Mouse (Mus musculus) gastrocnemius, adult 18-20 months (tissue): ENCODE measurements around the gene Etv1. TPM values are rescaled to one million over a fixed set of nuclear protein-coding genes. Genes with fewer than 3 reads are reported as not detected.
"Not testable (repeated sequence)": the region's sequence is repeated elsewhere in the genome, so short reads cannot be mapped to it uniquely, and the experiment has no call there.

Experiments used
- DNase-seq: peaks from one replicate; pipeline ENCODE4 v3.0.0; 2021; ENCODE audit warnings: low spot score
- total RNA-seq, 2 experiments: library from RNA; stranded (reverse); gene quantifications; 2 replicates each; pipeline ENCODE4 v1.2.3; 2021

The Etv1 gene
- total RNA-seq, 2 experiments from 2014 or later, result 4.8 to 6.7 TPM

GRCm38 (mm10) chr12:38816235-38816634 lies 37.1 kb downstream of the Etv1 start:
- DNase-seq, result no peak

DNA sequence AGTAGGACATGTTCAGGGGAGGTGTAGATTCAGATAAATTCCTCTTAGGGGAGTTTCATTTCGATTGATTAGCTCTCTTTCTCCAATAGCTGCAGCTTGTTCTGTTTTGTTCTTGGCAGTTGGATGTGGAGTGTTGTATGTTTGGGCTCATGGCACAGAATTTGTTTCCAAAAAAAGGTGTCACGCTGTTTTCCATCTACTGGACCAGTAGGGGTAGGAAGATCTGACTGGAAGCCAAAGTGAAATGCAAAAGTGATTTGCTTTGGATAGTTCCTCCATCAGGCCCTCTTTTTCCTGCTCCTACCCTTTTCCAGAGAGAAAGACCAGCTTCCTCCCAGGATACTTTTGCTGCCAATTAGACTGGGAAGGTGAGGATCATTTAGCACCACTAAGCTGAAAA lies 39.1 kb downstream of the Etv1 start:
- no peak for DNase-seq

- no peak for DNase-seq
Observed at GRCm38 (mm10) chr12:38820642-38821041, 41.5 kb downstream of the Etv1 start.

- no peak for DNase-seq
Observed at GRCm38 (mm10) chr12:38824405-38824804, 45.2 kb downstream of the Etv1 start.

DNA sequence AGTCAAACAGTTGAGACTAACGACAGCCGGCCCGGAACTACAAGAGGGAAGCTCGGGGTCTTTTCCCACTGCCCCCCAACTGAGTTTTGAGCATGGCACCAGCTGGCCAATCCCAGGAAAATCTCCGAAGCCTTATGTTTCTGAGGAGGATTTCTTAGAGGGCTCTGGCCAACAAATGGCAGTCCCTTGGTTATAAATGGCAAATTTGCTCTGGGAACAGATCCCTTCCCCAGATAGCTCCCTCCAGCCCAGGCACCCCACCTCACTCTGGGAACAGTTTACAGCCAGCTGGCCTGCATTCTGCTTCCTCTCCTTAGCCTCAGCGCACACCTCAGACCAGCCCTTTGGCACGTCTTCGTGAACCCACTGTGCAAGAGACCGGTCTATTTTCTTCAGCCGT lies 53.8 kb downstream of the Etv1 start:
- DNase-seq, result no peak

DNA sequence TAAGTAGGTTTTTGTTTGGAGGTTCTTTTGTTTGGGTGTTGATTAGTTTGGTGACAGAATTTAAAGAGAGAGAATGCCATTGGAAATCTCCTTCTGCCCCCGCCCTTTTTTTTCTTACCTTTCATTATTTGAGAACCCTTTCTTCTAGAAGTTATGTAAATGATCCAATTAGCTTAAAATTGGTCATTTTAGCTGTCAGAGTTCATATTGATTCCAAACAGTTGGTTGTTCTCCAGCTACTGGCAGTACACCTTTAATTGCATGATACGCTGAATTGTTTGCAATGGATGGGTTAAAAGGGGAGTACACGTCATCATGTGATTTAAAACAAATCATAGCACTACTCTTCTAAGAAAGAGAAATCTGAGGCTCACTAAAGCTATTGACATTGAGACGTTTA lies 55.4 kb downstream of the Etv1 start:
- DNase-seq, result no peak

DNA sequence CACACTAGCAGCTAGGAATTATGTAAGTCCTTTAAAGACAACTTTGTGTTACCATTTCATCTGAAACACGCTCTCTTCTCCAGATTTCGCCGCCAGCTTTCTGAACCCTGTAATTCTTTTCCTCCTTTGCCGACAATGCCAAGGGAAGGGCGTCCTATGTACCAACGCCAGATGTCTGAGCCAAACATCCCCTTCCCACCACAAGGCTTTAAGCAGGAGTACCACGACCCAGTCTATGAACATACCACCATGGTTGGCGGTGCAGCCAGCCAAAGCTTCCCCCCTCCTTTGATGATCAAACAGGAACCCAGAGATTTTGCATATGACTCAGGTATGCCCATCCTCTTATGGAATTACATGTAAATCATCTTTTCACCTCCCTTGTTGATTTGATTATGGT lies 55.8 kb downstream of the Etv1 start:
- not testable (repeated sequence) for DNase-seq

DNA sequence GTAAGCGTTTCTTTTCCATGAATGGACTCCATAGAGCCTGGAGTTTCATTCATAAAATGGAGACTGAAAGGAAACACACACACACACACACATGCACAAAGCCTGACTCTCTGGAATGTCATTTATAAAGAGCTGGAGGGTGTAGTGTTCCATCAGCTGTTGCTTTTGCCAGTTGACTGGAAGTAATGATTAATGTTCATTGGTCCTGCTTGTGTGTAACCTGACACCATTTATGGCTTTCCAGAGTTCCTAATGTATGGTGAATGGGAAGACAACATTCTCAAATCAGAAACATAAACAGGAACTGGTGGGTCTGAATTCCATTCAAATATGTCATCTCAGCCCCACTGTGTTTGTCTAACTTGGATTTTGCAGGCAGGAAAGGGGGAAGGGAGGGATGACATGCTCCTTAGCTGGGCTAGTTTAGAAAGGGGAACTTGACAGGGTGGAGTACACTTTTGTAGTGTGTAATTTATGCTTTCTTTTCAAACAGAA lies 64.7 kb downstream of the Etv1 start:
- DNase-seq, result no peak

DNA sequence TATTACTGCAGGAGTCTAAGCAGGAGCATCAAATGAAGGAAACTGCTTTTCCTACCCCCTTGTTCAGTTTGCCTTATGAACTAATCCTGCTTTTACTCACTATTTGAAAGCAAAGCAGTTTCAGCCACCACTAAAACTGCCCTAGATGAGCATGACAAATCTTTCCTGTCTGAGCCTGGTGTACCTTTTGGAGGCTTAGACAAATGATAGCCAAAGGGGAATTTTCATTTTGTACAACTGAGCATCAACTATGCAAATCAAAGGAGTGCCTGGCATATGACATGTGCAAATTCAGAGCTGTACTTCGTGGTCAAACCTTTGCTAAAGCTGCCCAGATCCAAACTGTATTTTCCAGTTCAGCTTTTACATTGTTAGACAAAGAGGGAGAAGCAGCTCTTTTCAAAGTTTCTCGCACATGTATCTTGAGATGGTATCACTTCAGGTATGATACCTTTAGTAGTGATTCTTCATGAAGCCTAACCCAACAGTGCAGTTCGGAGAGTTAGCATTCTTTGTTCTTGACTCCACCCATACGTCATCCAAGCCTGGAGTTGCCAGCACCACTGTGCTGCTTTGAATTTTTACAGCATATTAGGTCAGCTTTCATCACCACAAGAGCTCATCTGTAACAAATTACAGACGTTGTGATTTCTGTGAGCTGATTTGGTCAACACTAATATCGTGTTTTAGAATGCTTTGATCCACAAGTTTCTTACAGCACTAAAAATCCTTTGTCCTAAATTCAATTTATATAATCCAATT lies 68.5 kb downstream of the Etv1 start:
- DNase-seq, result no peak

GRCm38 (mm10) chr12:38849994-38850393 lies 70.8 kb downstream of the Etv1 start:
- no peak for DNase-seq

DNA sequence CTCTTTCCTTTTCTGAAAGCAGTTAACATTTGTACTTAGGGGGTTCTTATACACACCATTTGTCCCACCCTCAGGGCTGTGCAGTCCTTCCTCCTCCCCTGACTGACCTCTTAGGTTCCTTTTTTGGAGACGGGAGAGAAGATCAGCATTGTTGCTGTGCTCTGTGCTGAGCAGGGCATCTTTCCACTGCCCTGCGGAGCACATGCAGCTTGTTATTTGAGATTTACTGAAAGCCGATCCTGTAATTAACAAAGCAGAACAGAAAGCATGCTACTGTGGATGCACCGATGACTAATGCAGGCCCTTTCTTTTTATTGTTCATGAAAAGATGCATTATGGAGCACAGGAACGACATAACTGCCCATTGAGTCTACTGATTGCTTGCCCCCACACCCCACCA lies 75.1 kb downstream of the Etv1 start:
- DNase-seq, result no peak

DNA sequence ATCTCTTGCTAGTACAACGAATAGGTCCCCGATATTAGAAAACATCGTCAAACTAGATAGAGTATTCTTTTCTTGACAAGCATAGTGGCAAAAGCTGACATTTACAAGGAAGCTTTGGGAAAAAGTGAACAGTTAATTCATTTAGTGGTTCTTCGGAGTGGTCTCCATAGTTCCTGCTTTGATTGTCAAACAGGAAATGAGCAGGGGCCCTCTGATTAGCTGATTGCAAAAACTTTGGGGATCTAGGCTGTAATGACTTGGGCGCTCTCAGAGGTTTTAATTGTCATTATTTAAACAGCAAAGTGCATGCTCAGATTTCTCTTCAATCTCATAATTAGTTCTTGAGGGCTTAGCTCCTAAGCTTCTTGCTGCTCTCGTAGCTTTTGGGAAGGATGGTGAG lies 75.6 kb downstream of the Etv1 start:
- no peak for DNase-seq

GRCm38 (mm10) chr12:38859675-38860074 lies 80.5 kb downstream of the Etv1 start:
- DNase-seq, result no peak

GRCm38 (mm10) chr12:38860168-38861115 lies 81.3 kb downstream of the Etv1 start:
- no peak for DNase-seq

DNA sequence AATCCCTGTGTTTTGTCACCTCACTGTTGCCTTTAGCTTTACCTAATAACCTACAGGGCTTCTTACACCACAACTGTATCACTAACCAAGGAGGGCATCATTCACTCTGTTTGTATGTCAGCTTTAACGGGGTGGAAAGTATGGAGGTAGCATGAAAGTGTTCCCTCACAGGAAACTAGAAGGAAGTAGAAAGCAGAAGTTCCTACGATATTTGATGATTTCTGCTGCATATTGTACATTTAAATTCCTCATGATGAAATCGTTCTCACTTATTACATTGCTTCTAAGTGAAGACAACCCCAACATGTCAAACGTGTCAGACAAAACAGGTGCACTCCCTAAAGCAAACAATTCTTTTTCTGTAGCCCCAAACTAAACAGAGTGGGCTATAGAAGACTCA lies 84.2 kb downstream of the Etv1 start:
- DNase-seq, result no peak

DNA sequence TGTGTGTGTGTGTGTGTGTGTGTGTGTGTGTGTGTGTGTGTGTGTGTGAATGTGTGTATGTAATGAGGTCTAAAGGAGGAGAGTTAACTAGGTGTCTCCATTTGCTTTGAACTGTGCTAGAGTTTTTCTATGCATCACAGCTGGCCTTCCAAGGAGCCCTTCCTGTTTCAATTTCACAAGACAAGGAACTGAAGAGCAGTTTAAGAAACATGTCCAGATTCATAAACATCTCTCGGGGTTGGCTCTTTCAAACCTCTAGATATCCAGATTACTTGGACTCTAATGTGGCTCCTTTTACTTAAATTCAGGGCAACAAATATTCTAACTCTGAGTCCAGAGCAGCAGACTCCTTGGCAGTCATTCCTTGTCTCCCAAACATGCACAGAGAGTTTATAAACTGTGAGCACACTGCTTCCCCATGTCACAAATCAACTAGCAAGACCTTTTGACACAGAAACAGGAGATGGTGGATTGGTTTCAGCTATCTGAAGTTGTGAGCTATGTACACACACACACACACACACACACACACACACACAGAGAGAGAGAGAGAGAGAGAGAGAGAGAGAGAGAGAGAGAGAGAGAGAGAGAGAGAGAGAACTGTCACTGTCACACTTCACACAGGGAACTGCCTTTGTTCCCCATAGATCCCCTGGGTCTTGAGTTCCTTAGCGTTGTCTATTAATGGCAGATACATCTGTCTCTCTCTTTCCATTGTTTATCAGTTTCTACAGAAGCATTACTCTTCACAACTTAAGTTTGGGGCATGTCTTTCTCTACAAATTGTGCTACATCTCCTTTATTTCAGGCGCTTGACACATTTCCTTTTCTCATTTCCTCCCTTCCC lies 85.0 kb downstream of the Etv1 start:
- no peak for DNase-seq

DNA sequence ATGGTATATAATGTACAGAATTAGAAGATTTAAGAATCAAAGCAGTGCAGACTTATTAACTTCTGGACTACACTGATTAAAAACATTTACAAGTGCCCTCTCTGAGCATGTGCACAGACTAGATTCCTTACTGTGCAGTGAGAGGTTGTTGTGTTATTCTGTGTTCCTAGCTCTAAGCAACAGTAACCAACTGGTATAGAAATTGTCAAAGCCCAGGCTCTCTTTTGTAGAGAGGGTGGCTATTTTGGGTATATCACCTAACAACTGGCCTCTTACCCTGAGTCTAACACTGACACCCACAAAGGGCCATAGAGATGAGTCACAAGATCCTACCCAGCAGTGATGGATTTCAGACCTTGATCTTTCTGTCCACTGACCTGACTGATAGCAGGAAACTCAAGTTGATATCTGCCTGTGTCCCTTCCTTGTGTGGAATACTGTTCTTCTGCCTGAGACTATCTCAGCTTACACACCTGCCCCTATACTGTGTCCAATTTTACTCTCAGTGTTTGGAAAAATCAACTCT lies 95.4 kb downstream of the Etv1 start:
- no peak for DNase-seq

DNA sequence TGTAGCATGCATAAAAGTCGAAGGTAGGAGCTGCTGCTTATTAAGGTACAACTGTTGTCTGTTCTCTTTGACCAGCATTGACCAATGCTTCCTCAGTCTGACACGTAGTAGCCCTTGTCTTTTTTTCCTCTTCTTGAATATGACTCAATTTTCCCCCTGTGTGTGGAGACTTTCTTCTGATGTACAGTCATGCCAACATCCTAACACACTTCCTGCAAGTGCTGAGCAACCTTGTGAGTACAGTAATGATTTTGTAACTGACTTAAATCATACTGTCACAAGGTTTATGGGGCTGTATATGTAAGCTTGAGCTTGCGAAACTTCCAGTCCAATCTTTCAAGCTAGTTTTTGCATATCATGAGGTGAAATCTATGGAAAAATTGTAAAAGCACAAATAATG lies 125.3 kb downstream of the Etv1 start:
- no peak for DNase-seq

DNA sequence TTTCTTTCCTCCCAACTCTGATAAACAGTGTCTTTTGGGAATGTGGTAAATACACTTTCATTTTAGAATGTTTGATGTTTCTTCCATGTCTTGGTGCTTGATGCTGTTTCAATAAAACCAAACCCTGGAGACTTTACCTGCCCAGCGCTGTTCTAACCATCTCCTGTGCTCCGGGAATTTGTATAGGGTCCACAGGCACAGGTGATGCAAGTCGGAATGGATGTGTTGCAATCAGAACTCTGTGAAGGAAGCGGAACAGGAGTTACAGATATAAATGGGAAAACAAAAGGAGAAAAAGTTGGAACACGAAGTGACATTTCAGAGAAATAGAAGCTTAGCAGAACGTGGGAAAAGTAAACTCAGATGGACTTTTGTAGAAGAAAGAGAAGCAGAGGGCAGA lies 127.1 kb downstream of the Etv1 start:
- no peak for DNase-seq

DNA sequence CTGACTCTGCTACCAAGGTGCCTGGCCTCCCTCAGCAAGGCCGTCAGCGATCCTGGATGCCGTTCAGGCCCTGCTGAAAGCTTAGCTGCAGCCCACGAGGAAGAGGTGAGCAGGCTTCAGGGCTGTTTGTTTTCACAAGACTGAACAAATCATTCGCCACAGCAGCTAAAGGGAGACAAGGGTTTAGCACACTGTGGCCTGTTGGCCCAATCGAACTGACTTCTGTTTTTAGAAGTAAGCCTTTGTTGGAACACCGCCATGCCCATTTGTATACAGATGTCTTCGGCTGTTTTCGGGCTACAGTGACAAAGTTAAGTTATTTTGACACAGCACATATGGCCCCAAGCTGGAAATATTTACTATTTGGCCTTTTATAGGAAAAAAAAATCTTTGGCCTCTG lies 127.6 kb downstream of the Etv1 start:
- no peak for DNase-seq

GRCm38 (mm10) chr12:38908947-38909346 lies 129.8 kb downstream of the Etv1 start:
- no peak for DNase-seq
